Mouse (Mus musculus) spleen, embryonic (tissue): ENCODE results near the gene Hhat.

Experiments
- CTCF ChIA-PET: fragments of 350-600 bp; sonication (Branson Sonifier 250); formaldehyde crosslinking; loops from one replicate; lab custom pipeline; 2022; lab: Charles Lee

Gene Hhat

GRCm38 (mm10) chr1:192785046-192785961 is 14.3 kb upstream of the Hhat start:
- CTCF ChIA-PET, result interaction anchor here (0.5 kb wide), 1 partner anchor 37 kb away, joined by 5 read pairs; no protein-coding TSS in a partner anchor

GRCm38 (mm10) chr1:192784374-192784773 is 13.4 kb upstream of the Hhat start:
- CTCF ChIA-PET, result interaction anchor here (0.5 to 0.6 kb wide), 2 partner anchors 36 to 613 kb away, joined by 3 to 5 read pairs; no protein-coding TSS in a partner anchor

DNA sequence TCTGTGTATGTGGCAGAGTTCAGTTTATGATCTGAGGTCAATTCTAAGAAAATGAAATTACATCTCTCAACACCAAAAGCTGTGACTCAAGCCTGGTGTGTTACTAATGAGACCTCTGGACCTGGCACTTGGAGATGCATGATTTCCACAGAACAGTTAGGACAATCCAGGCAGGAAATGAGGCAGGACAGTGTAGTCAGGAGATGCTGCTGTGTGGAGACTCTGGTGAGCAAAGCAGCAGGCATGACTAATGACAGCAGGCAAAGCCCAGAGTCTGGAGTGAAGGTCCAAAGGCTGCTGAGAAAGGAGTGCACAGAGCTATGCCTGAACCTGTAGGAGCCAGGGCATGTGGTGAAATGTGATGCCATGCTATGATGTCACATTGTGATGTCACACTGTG is 10.2 kb upstream of the Hhat start:
- CTCF ChIA-PET, result no interaction called here

DNA sequence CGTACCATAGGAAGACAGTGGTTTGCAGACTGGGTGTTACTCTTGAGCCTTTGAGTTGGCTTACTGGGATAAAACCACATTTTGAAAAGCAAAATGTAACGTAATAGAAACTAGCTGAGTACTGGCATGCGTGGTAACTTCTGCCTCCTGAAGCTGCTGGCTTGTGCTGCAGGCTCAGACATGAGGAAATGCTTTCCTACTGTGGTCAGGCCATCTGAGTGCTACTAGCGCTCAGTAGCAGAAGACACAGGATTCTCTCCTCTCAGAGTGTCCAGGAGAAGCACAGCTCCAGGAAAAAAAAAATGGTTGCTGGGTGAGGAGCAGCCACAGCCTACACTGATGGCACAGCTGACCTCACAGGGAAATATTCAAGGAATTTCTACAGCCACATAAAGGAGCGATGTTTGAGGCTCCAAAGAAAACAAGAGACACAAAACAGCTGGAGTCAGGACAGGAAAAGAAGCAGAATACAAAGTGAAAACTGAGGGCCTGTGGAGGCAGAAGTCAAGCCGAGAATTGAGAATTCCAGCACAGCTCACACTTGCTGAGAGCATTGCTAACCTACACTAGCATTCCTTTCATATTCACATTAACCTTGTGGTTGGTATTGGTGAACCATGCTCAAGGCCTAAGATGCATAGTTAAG is 8.0 kb upstream of the Hhat start:
- CTCF ChIA-PET, result no interaction called here

- CTCF ChIA-PET, result no interaction called here
These were observed 7.2 kb upstream of the Hhat start for GRCm38 (mm10) chr1:192778206-192778605.

- CTCF ChIA-PET, result interaction anchor here (0.6 to 0.8 kb wide), 2 partner anchors 26 to 32 kb away, joined by 3 read pairs; no protein-coding TSS in a partner anchor
These were observed 911 bp downstream of the Hhat start for GRCm38 (mm10) chr1:192770130-192770494.

DNA sequence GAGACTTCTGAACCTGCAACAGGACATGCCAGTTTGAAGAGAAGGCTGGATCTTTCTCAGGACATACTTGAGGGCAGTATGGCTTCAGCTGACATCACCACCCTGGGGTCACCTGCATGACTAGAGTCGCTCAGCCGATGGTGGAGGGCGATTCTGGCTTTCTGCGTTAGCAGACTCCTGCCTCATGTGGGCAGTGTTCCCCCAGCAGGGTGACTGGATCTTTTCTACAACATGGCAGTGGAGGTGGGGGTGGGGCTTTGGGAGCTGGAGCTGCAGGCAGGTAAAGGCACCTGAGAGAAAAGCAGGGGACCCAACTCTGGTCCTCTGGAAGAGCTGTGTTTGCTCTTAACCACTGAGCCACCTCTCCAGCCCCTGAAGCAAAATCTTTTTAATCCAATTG is 5.5 kb downstream of the Hhat start:
- CTCF ChIA-PET, result no interaction called here

GRCm38 (mm10) chr1:192764547-192764946 is 6.5 kb downstream of the Hhat start:
- CTCF ChIA-PET, result interaction anchor here (0.6 to 0.7 kb wide), 2 partner anchors 14 to 434 kb away, joined by 3 to 7 read pairs; no protein-coding TSS in a partner anchor

- CTCF ChIA-PET, result interaction anchor here (1.0 to 1.2 kb wide), 2 partner anchors 9 to 10 kb away, joined by 4 to 5 read pairs; partner anchors contain the start of gene Hhat
These were observed 7.8 kb downstream of the Hhat start for GRCm38 (mm10) chr1:192762946-192763933.

GRCm38 (mm10) chr1:192756674-192757073 is 14.3 kb downstream of the Hhat start:
- CTCF ChIA-PET, result no interaction called here

DNA sequence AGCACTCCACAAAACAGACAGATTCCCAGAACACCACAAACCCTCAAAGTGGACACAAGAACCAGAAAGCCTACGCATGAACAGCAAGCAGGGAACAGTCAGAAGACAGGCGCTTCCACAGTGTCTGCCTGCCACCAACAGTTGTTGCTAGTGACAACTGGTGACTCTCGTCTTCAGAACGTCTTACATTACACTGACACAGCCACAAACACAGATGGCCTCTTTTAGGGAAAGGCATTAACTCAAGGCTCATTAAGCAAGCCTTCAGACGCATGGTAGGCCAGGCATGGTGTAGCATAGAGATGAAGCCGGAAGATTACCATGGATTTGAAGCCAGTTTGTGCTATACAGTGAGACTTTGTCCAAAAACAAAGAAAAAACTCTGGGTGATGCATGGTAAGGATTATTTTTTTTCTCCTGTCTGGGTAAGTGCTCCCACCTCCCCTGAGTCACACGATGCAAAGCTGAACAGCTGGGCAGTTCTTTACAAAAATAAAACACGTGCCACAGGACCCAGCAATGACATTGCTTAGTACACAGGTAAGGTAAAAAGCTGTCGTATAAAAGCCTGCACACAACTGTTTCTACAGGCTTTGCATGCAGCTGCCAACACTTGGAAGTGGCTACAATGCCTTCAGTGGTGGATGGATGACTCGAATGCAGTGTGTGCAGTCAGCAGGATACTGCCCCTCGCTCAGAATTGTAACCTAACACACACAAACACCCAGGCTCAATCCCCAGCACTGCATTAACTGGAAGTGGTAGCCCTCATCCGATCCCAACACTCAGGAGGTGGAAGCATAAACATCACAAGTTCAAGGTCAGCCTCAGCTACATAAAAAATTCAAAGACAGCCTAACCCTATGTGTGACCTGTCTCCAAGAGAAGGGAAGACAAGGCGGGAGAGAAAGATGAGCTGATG is 15.1 kb downstream of the Hhat start:
- CTCF ChIA-PET, result no interaction called here

- CTCF ChIA-PET, result no interaction called here
These were observed 15.8 kb downstream of the Hhat start for GRCm38 (mm10) chr1:192755246-192755645.

DNA sequence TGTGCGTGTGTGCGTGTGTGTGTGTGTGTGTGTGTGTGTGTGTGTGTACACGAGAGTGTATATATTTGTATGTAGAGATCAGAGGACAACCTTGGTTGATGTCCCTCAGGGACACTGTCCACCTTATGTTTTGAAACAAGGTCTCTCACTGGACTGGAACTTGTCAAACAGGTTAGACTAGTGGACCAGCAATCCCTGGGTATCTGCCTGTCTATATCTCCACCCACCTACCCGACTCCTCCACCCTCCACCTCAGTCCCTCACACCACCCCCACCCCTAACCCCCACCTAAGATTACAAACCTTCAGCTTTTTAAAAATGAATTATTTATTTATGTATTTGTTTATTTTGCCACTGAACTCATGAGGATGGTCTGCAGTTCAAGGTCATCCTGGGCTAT is 16.8 kb downstream of the Hhat start:
- CTCF ChIA-PET, result no interaction called here

GRCm38 (mm10) chr1:192752659-192753601 is 18.1 kb downstream of the Hhat start:
- CTCF ChIA-PET, result interaction anchor here (1.0 kb wide), 1 partner anchor 10 kb away, joined by 4 read pairs; no protein-coding TSS in a partner anchor

DNA sequence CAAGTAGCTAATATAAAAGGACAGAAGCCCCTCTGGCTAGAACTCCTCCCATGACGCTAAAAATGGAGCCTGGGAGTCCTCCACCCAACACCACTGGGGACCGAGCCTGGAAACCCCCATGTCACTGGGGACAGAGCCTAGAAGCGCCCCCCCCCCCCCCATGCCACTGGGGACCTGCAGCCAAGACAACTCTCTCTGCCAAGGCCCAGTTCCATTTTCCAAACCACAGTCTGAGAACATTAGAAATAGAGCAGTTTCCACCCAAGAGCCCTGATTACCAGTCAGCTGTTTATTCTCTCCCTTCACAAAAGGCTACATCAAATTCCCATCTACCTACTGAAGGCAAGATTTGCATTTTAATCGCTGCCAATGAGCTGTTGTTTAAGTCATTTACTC is 21.0 kb downstream of the Hhat start:
- CTCF ChIA-PET, result interaction anchor here (0.7 kb wide), 1 partner anchor 14 kb away, joined by 3 read pairs; no protein-coding TSS in a partner anchor

- CTCF ChIA-PET, result interaction anchor here (0.7 kb wide), 1 partner anchor 30 kb away, joined by 3 read pairs; no protein-coding TSS in a partner anchor
These were observed 21.6 kb downstream of the Hhat start for GRCm38 (mm10) chr1:192749270-192750041.

- CTCF ChIA-PET, result interaction anchor here (2.2 kb wide), 1 partner anchor 16 kb away, joined by 6 read pairs; no protein-coding TSS in a partner anchor
These were observed 24.8 kb downstream of the Hhat start for GRCm38 (mm10) chr1:192746201-192746600.
